Mouse (Mus musculus) ES-Bruce4 (cell line): ENCODE results near the gene Ttc39a.

Experiments
- CTCF ChIP-seq: IDR thresholded peaks from one replicate; pipeline ENCODE4 v1.8.1; 2011; ENCODE audit warnings: low read depth, low read length
- POLR2A ChIP-seq: IDR thresholded peaks from one replicate; pipeline ENCODE4 v1.8.1; 2011; ENCODE audit warnings: low read length; ENCODE audit not compliant: insufficient read depth

DNA sequence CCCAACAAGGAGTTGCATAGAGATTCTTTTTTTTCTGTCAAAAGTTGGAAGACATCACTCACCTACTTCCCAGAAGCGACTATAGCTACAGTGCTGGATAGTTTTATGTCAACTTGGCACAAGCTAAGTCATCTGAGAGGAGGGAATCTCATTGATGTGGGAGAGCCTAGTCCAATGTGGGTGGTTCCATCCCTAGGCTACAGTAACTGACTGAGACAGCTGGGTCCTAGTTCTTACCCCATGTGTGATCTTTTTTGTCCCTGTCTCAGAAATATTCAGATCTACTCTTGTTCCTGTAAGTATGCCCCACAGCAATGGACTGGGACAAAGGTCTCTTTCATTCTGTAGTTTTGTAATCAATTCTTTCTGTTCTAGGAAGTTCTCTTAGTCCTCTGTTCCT is 11.6 kb downstream of the Ttc39a start:
- no peak for TF ChIP-seq CTCF
- no peak for TF ChIP-seq POLR2A
